ENCODE assay signal across 24 mouse cellular contexts in genomic region chr4:43423267-43423934, GRCm38 (mm10). TPM values are rescaled to one million over a fixed set of nuclear protein-coding genes. Genes with fewer than 3 reads are reported as not detected.
DNase-seq lines count a peak whose midpoint lies in the region; ATAC-seq and TF ChIP-seq lines count a peak whose summit lies in the region.
"Had no signal": no experiment of that assay in that cellular context is flagged by ENCODE, and none has a peak within 500 bp of the region (broad histone marks: within the 10 kb centered on the region; RNA-seq: fewer than 3 reads in every experiment).

No protein-coding gene starts in this region.

- DNase-seq in gastrocnemius, adult 2 months: peak; percentile 55
- no peak for DNase-seq in gastrocnemius, postnatal 10 days
- peak; percentile 88 for DNase-seq in kidney, adult 11 months
- peak; percentile 21 for DNase-seq in ovary, postnatal 36 days (ENCODE audit: low spot score)
- no peak for DNase-seq in ovary, adult 18-20 months (ENCODE audit: low spot score)
- peak; percentile 82 to 90 for DNase-seq in kidney, postnatal 36 days
- no peak for DNase-seq in c-Kit-positive CD71-positive TER-119-positive erythroid progenitor cells, embryonic 14.5 days (ENCODE audit: low spot score)
- DNase-seq: B cell, adult 2 months; cerebellum, adult 18-20 months; cerebellum, postnatal 25 days; gastrocnemius, postnatal 14 days; lung, postnatal 14 days; thymus, postnatal 25 days had no signal

- no peak for TF ChIP-seq CTCF in gastrocnemius, adult 2 months (IDR thresholded peaks at IDR 0.05)

- H3K9me3 ChIP-seq in kidney, embryonic 15.5 days (replicated peaks): no peaks in the 10 kb centered on the region
- H3K9me3 ChIP-seq: embryonic facial prominence, embryonic 15.5 days; heart, embryonic 13.5 days; liver, embryonic 15.5 days; midbrain, embryonic 13.5 days; neural tube, embryonic 12.5 days had no signal

- H3K4me3 ChIP-seq in gastrocnemius, adult 2 months: no peak overlapping the region
- H3K4me3 ChIP-seq in kidney, embryonic 15.5 days (replicated peaks): no peak overlapping the region
- H3K4me3 ChIP-seq: embryonic facial prominence, embryonic 15.5 days; heart, embryonic 13.5 days; liver, embryonic 15.5 days; midbrain, embryonic 13.5 days; neural tube, embryonic 12.5 days had no signal

- H3K27me3 ChIP-seq in kidney, embryonic 15.5 days: peaks cover 53% of the 10 kb centered on the region

- peak overlapping the region; percentile 44; the same call in 1 of the 2 replicates for H3K27ac ChIP-seq in gastrocnemius, adult 2 months
- no peak overlapping the region for H3K27ac ChIP-seq in kidney, embryonic 15.5 days
- H3K27ac ChIP-seq: embryonic facial prominence, embryonic 15.5 days; heart, embryonic 13.5 days; hindbrain, postnatal 0 days; liver, embryonic 15.5 days; midbrain, embryonic 13.5 days; neural tube, embryonic 12.5 days had no signal

- no peak overlapping the region for H3K4me2 ChIP-seq in kidney, embryonic 15.5 days
- H3K4me2 ChIP-seq: embryonic facial prominence, embryonic 15.5 days; heart, embryonic 13.5 days; liver, embryonic 15.5 days; midbrain, embryonic 13.5 days; neural tube, embryonic 12.5 days had no signal

- peaks cover 60% of the 10 kb centered on the region for H3K36me3 ChIP-seq in kidney, embryonic 15.5 days

- 90% methylated on average over 20 of the region's 20 CpGs for WGBS in kidney, embryonic 15.5 days

- H3K4me1 ChIP-seq in kidney, embryonic 15.5 days: peaks cover 46% of the 10 kb centered on the region

- no peak for ATAC-seq in kidney, embryonic 15.5 days (replicated peaks; ENCODE audit: low FRiP score)
- ATAC-seq: hindbrain, postnatal 0 days; midbrain, embryonic 13.5 days had no signal

- intact Hi-C loops in gastrocnemius, adult 2 months (cut with DNase I): loop anchor here (5.0 kb wide), 1 partner anchor 376 kb away; the partner anchor contains the start of gene Fam214b

- no peak overlapping the region for H3K9ac ChIP-seq in kidney, embryonic 15.5 days
- H3K9ac ChIP-seq: embryonic facial prominence, embryonic 15.5 days; heart, embryonic 13.5 days; liver, embryonic 15.5 days; midbrain, embryonic 13.5 days; neural tube, embryonic 12.5 days had no signal

RNA-seq across cellular contexts. Expression of gene Fam166b, which starts 5.5 kb away (rescaled TPM):
- not detected for total RNA-seq in gastrocnemius, adult 2 months (2021)
- total RNA-seq in gastrocnemius, postnatal 10 days (2021): not detected
- 0.27 and 0.44 TPM in 2 replicates for polyA plus RNA-seq in kidney, embryonic 15.5 days (2015; fragmentation: Nextera tagmentation; extraction: Ambion mirVana)
- total RNA-seq: gastrocnemius, postnatal 14 days; hematopoietic stem cell, adult 5-6 weeks; megakaryocyte, adult 5-6 weeks had no signal
- polyA plus RNA-seq: limb, embryonic 11.5 days; liver, embryonic 15.5 days had no signal

RNA-seq across cellular contexts. Expression of gene Tesk1, which starts 18.3 kb away (rescaled TPM):
- 10 to 100 TPM; 55.7 to 57.8 TPM for total RNA-seq in gastrocnemius, adult 2 months (2021)
- total RNA-seq in gastrocnemius, postnatal 10 days (2021): 10 to 100 TPM; 28.0 to 34.7 TPM
- polyA plus RNA-seq in kidney, embryonic 15.5 days (2015; fragmentation: Nextera tagmentation; extraction: Ambion mirVana): 5.9 and 7.4 TPM in 2 replicates

RNA-seq across cellular contexts. Expression of gene Cd72, which starts 31.0 kb away (rescaled TPM):
- total RNA-seq in gastrocnemius, adult 2 months (2021): not detected
- total RNA-seq in gastrocnemius, postnatal 10 days (2021): under 1 TPM in 1 of 2 experiments, not detected in 1; 0.61 TPM
- polyA plus RNA-seq in kidney, embryonic 15.5 days (2015; fragmentation: Nextera tagmentation; extraction: Ambion mirVana): 3.0 and 4.3 TPM in 2 replicates
- total RNA-seq: gastrocnemius, postnatal 14 days; hindbrain, postnatal 0 days; layer of hippocampus, postnatal 10 days had no signal

RNA-seq across cellular contexts. Expression of gene Rusc2, which starts 41.6 kb away (rescaled TPM):
- 10 to 100 TPM; 19.0 to 29.6 TPM for total RNA-seq in gastrocnemius, adult 2 months (2021)
- 10 to 100 TPM; 30.3 to 33.9 TPM for total RNA-seq in gastrocnemius, postnatal 10 days (2021)
- polyA plus RNA-seq in kidney, embryonic 15.5 days (2015; fragmentation: Nextera tagmentation; extraction: Ambion mirVana): 11.7 and 14.1 TPM in 2 replicates

Comparison
In these comparisons a context has a peak if more than half of its experiments do, and no peak if none do; other contexts are left out.
1. DNase-seq: peak in gastrocnemius, adult 2 months (single experiment), kidney, adult 11 months (single experiment), ovary, postnatal 36 days (single experiment) and kidney, postnatal 36 days (2 of 2); none in gastrocnemius, postnatal 10 days (single experiment), ovary, adult 18-20 months (single experiment) and c-Kit-positive CD71-positive TER-119-positive erythroid progenitor cells, embryonic 14.5 days (single experiment).